Mouse (Mus musculus): ENCODE results near the gene Stt3a.

The Stt3a gene

DNA sequence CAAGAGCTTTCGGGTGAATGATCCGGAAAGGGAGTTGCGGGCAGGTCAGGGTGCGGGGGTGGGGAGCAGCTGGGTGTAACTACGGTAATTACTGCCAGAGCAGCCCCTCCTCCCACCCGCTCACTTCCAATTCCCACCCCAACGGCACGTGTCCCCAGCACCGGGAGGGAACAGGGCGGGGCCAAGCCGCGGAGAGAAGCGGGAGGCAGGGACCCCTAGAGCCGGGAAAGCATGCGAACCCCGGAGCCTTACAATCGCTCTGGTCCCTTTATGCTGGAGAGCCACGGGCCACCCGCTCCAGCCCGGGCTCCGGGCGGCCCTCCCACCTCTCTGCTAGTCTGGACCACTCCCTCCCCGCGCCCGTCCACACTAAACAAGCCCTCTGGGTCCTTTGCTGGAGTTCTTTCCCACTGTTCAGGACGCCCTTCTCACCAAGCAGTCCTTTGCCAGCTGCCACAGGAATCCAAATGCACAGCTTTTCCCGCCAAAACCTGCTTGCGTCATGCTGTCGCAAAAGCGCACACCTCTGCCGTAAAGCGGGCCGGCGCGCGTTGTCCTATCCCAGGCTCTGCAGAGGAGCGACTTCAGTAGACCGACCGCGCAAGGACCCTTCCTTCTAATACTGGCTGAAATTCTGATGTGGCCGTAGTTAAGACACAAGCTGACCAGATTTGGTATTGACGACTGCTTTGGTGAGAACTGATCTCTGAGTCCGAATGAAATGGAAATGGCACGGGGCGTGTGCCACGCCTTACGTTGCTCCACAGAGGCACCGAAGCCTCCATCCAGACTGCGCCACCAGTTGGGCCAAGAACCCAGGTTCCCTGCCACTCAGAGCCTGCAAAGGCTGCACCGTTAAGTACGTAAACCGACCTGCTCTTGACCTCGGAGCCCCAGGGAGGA, 41.1 kb downstream of the Stt3a start:
- DNase-seq (ENCODE audit: low spot score in 2 of 2): peak; percentile 77 to 88

- no peak for DNase-seq (ENCODE audit: low spot score in 2 of 2)
These were observed 50.9 kb downstream of the Stt3a start for GRCm38 (mm10) chr9:36716624-36717023.

GRCm38 (mm10) chr9:36707304-36707703, 60.2 kb downstream of the Stt3a start:
- no peak for DNase-seq (ENCODE audit: low spot score in 2 of 2)

- no peak for DNase-seq (ENCODE audit: low spot score in 2 of 2)
These were observed 61.6 kb downstream of the Stt3a start for GRCm38 (mm10) chr9:36705923-36706322.

- DNase-seq (ENCODE audit: low spot score in 2 of 2): no peak
These were observed 73.2 kb downstream of the Stt3a start for GRCm38 (mm10) chr9:36694276-36694675.

- no peak for DNase-seq (ENCODE audit: low spot score in 2 of 2)
These were observed 74.6 kb downstream of the Stt3a start, which contains the start of gene Acrv1 for GRCm38 (mm10) chr9:36692920-36693319. Gene Acrv1 (plus strand): TSS chr9:36693220.

DNA sequence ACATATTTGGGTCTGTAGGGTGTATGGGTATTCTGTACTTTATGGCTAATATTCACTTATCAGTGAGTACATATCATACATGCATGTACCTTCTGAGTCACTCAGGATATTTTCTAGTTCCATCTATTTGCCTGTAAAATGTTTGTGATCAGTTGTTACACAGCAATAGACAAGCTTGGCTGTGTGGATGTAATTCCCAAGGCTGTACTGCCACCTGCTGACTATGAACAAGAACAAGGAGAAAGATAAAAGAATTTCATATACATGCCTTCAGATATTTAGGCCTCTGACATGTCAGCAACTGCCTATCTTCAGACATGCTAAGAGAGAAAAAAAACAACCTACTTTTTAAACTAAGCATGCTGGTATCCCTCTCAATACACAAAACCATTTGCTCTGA, 80.2 kb downstream of the Stt3a start:
- DNase-seq (ENCODE audit: low spot score in 2 of 2): no peak

DNA sequence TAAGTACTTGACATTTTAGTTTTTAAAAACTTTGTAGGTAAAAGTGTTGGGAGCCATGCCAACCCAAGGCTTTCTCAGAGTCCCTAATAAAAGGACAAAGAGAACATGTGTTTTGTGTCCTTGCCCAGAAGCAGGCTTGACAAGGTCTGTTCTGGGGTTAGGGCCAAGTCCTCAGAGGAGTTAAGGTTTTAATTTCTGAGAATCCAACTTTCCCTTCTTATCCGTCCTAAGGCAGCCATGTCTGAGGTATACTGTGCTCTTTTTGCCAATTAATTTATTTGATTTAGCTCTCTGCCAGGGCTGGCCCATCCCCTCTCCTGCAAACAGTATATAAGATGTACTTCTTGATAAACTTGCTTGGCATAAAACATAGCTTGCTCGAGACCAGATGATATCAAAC, 86.1 kb downstream of the Stt3a start:
- no peak for DNase-seq (ENCODE audit: low spot score in 2 of 2)

Data from spleen, postnatal 14 days (tissue).